Mouse (Mus musculus) cerebellum, adult 2 months (tissue): ENCODE results near the gene Bco2. TPM values are rescaled to one million over a fixed set of nuclear protein-coding genes. Genes with fewer than 3 reads are reported as not detected.
A peak's percentile ranks its signal among the peaks of the same experiment; 100 is the strongest.

Experiments
- DNase-seq, 2 experiments: peaks; one replicate each; pipeline ENCODE4 v3.0.0; 2021
- H3K27ac ChIP-seq: fragments of 200-500 bp; 2 replicates; pipeline ENCODE4 v1.5.1; 2012; ENCODE audit warnings: low read length, control low read depth, inconsistent platforms; ENCODE audit not compliant: insufficient read depth
- H3K27me3 ChIP-seq: fragments of 200-500 bp; 2 replicates; pipeline ENCODE4 v1.6.1; 2012; ENCODE audit warnings: inconsistent platforms, mild to moderate bottlenecking, low read length, moderate library complexity; ENCODE audit not compliant: control insufficient read depth, insufficient read depth
- H3K4me1 ChIP-seq: fragments of 200-500 bp; 2 replicates; pipeline ENCODE4 v1.6.1; 2011; ENCODE audit warnings: low read length; ENCODE audit not compliant: control insufficient read depth, insufficient read depth
- H3K4me3 ChIP-seq: fragments of 200-500 bp; replicated peaks from 2 replicates; pipeline ENCODE3; 2011; ENCODE audit warnings: mild to moderate bottlenecking, low read depth, low read length, control low read depth; ENCODE audit not compliant: insufficient read depth
- CTCF ChIP-seq: fragments of 200-500 bp; IDR thresholded peaks from 2 replicates; pipeline ENCODE4 v1.5.1; 2011; ENCODE audit warnings: low read depth, mild to moderate bottlenecking, control low read depth, low read length, moderate library complexity, borderline replicate concordance; ENCODE audit not compliant: insufficient read depth
- POLR2A ChIP-seq: fragments of 200-500 bp; IDR thresholded peaks from 2 replicates; pipeline ENCODE4 v1.6.1; 2011; ENCODE audit warnings: low read length, control low read depth, borderline replicate concordance; ENCODE audit not compliant: insufficient read depth
- WGBS: fragments of 180-500 bp; shearing (Covaris S2); methylation state at CpG from one replicate; pipeline ENCODE4 v1.1.7; 2018; 5-methylcytosine and 5-hydroxymethylcytosine counted together
- polyA plus RNA-seq: library from polyadenylated mRNA; depleted of rRNA; stranded (reverse); fragments of >200 nt; gene quantifications from 2 replicates; pipeline ENCODE4 v1.2.3, GENCODE M21; 2012; rRNA removed

The Bco2 gene
- polyA plus RNA-seq = 1.1 and 1.4 TPM in 2 replicates

- Histone ChIP-seq H3K4me1 (no peaks in the 10 kb centered on the region), H3K27me3 (no peaks in the 10 kb centered on the region), H3K27ac (peak within 1 kb of the TSS; percentile 54; the same call in 1 of the 2 replicates), H3K4me3 (peak within 1 kb of the TSS; percentile 29)
- DNase-seq = no peak
- 48% methylated on average over 2 of the region's 2 CpGs for WGBS
- TF ChIP-seq CTCF (no peak), POLR2A (no peak)
These were observed at the start of gene Bco2 for GRCm38 (mm10) chr9:50555094-50555446. TSS of gene Bco2 (minus strand) at chr9:50555181.

GRCm38 (mm10) chr9:50604338-50604737 lies 49.4 kb upstream of the Bco2 start:
- 5% methylated on average over 6 of the region's 6 CpGs for WGBS
- no peak for DNase-seq
- no peaks in the 10 kb centered on the region for H3K27me3 ChIP-seq

GRCm38 (mm10) chr9:50603998-50604324 lies 49.0 kb upstream of the Bco2 start:
- under 1% methylated on average over 24 of the region's 24 CpGs for WGBS
- no peak for DNase-seq

More at GRCm38 (mm10) chr9:50604338-50604737, 49.4 kb upstream of the Bco2 start:
- no peak for TF ChIP-seq POLR2A
- TF ChIP-seq CTCF = no peak
- Histone ChIP-seq H3K27ac (peak overlapping the region; percentile 79), H3K4me3 (peak overlapping the region; percentile 95), H3K4me1 (peaks cover 4% of the 10 kb centered on the region; the same call in 1 of the 2 replicates)

GRCm38 (mm10) chr9:50603189-50603997 lies 48.4 kb upstream of the Bco2 start, which contains the start of the genes Sdhd and Timm8b:
TSS of gene Sdhd (minus strand) at chr9:50603812.
TSS of gene Timm8b (plus strand) at chr9:50603910.
- H3K4me1 ChIP-seq = peaks cover 4% of the 10 kb centered on the region; the same call in 1 of the 2 replicates
- under 1% methylated on average over 48 of the region's 48 CpGs for WGBS
- H3K27me3 ChIP-seq = no peaks in the 10 kb centered on the region
- H3K27ac ChIP-seq = peak within 1 kb of the TSS; percentile 79
- DNase-seq = peak; percentile 95
- peak; percentile 95 for TF ChIP-seq POLR2A
- no peak for TF ChIP-seq CTCF
- peak within 1 kb of the TSS; percentile 95 for H3K4me3 ChIP-seq

More at GRCm38 (mm10) chr9:50603998-50604324, 49.0 kb upstream of the Bco2 start:
- TF ChIP-seq POLR2A (no peak), CTCF (no peak)
- Histone ChIP-seq H3K27ac (peak overlapping the region; percentile 79), H3K27me3 (no peaks in the 10 kb centered on the region), H3K4me1 (peaks cover 4% of the 10 kb centered on the region; the same call in 1 of the 2 replicates), H3K4me3 (peak overlapping the region; percentile 95)

GRCm38 (mm10) chr9:50602055-50602845 lies 47.3 kb upstream of the Bco2 start:
- no peak overlapping the region for H3K27ac ChIP-seq
- WGBS = 68% methylated on average over 7 of the region's 7 CpGs
- H3K4me1 ChIP-seq = peaks cover 4% of the 10 kb centered on the region; the same call in 1 of the 2 replicates
- TF ChIP-seq POLR2A (no peak), CTCF (no peak)
- no peak for DNase-seq
- H3K4me3 ChIP-seq = peak overlapping the region; percentile 95
- no peaks in the 10 kb centered on the region for H3K27me3 ChIP-seq

DNA sequence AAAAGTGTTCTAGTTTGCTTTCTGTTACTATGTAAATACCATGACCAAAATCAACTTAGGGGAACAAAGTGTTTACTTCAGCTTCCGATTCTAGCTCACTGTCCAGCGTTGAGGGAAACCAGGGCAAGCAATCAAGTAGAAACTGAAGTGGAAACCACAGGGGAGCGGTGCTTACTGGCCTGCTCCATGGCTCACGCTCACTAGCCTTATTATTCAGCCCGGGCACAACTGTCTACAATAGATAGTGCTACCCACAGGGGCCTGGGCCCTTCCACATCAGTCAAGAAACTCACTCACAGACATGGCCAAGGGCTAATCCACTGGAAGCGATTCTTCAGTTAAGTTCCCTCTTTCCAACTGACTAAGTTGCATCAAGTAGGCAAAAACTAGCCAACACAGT lies 46.6 kb upstream of the Bco2 start:
- peaks cover 4% of the 10 kb centered on the region; the same call in 1 of the 2 replicates for H3K4me1 ChIP-seq
- 27% methylated on average over 6 of the region's 6 CpGs for WGBS

DNA sequence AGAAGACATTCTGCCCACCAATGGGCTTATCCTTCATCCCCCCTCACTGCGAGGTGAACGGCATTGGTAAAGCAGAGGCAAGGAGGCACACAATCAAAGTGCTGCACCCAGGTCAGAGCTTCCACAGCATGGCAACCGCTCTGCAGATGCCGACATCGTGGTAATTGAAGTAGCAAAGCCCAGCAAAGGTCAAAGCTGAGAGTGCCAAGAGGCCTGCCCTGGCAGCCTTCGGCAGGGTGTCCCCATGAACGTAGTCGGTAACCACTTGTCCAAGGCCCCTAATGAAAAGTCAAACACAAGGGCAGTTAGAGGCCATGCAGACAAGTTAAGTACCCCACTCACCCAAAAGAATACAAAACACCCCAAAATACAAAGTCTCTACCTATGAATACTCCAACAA lies 42.0 kb upstream of the Bco2 start:
- H3K4me1 ChIP-seq = no peaks in the 10 kb centered on the region; the same call in 1 of the 2 replicates
- H3K27ac ChIP-seq = no peak overlapping the region
- no peak for TF ChIP-seq CTCF
- TF ChIP-seq POLR2A = no peak
- no peak overlapping the region for H3K4me3 ChIP-seq
- no peak for DNase-seq
- H3K27me3 ChIP-seq = no peaks in the 10 kb centered on the region
- 90% methylated on average over 8 of the region's 8 CpGs for WGBS

More for the DNA sequence above, 46.6 kb upstream of the Bco2 start:
- Histone ChIP-seq H3K27me3 (no peaks in the 10 kb centered on the region), H3K4me3 (peak overlapping the region; percentile 13), H3K27ac (no peak overlapping the region)
- DNase-seq = no peak
- no peak for TF ChIP-seq CTCF
- no peak for TF ChIP-seq POLR2A
